Mouse (Mus musculus) kidney, postnatal 10 days (tissue): ENCODE results near the gene Spef2.
"Not testable (repeated sequence)": the region's sequence is repeated elsewhere in the genome, so short reads cannot be mapped to it uniquely, and the experiment has no call there.

ENCODE experiments used
- DNase-seq: peaks from one replicate; pipeline ENCODE4 v3.0.0; 2021; ENCODE audit warnings: mixed read lengths

Gene Spef2

GRCm38 (mm10) chr15:9668575-9668974 is 80.1 kb downstream of the Spef2 start:
- DNase-seq, result no peak

GRCm38 (mm10) chr15:9664948-9665347 is 83.7 kb downstream of the Spef2 start:
- not testable (repeated sequence) for DNase-seq

- no peak for DNase-seq
Measured at GRCm38 (mm10) chr15:9661215-9661614, 87.5 kb downstream of the Spef2 start.

- no peak for DNase-seq
Measured at GRCm38 (mm10) chr15:9634471-9634870, 114.2 kb downstream of the Spef2 start.

- DNase-seq, result no peak
Measured at GRCm38 (mm10) chr15:9631657-9632056, 117.0 kb downstream of the Spef2 start.

GRCm38 (mm10) chr15:9629660-9630059 is 119.0 kb downstream of the Spef2 start:
- no peak for DNase-seq

GRCm38 (mm10) chr15:9624619-9625018 is 124.0 kb downstream of the Spef2 start:
- DNase-seq, result no peak

- peak; percentile 23 for DNase-seq
Measured at GRCm38 (mm10) chr15:9608177-9608576, 140.5 kb downstream of the Spef2 start.

GRCm38 (mm10) chr15:9600088-9600455 is 148.6 kb downstream of the Spef2 start:
- DNase-seq, result no peak

GRCm38 (mm10) chr15:9599382-9600087 is 149.1 kb downstream of the Spef2 start:
- no peak for DNase-seq

GRCm38 (mm10) chr15:9596298-9597060 is 152.2 kb downstream of the Spef2 start:
- peak; percentile 7 for DNase-seq

- DNase-seq, result no peak
Measured at GRCm38 (mm10) chr15:9589939-9590338, 158.7 kb downstream of the Spef2 start.

- DNase-seq, result no peak
Measured at GRCm38 (mm10) chr15:9580470-9581280, 168.0 kb downstream of the Spef2 start.

- DNase-seq, result peak; percentile 18
Measured at GRCm38 (mm10) chr15:9577303-9577702, 171.4 kb downstream of the Spef2 start.

GRCm38 (mm10) chr15:9574796-9575195 is 173.9 kb downstream of the Spef2 start:
- DNase-seq, result no peak

GRCm38 (mm10) chr15:9573361-9573760 is 175.3 kb downstream of the Spef2 start:
- peak; percentile 67 for DNase-seq

GRCm38 (mm10) chr15:9572664-9573063 is 176.0 kb downstream of the Spef2 start:
- no peak for DNase-seq

- DNase-seq, result no peak
Measured at GRCm38 (mm10) chr15:9571896-9572295, 176.8 kb downstream of the Spef2 start.

- DNase-seq, result no peak
Measured at GRCm38 (mm10) chr15:9567316-9567715, 181.4 kb downstream of the Spef2 start.

GRCm38 (mm10) chr15:9565396-9565795 is 183.3 kb downstream of the Spef2 start:
- peak; percentile 32 for DNase-seq

GRCm38 (mm10) chr15:9564156-9564555 is 184.5 kb downstream of the Spef2 start:
- DNase-seq, result no peak

- not testable (repeated sequence) for DNase-seq
Measured at GRCm38 (mm10) chr15:9557264-9557663, 191.4 kb downstream of the Spef2 start.

GRCm38 (mm10) chr15:9548951-9549350 is 199.7 kb downstream of the Spef2 start:
- no peak for DNase-seq
